Mouse (Mus musculus) small intestine, adult 2 months (tissue): ENCODE data around the gene Psmb5. TPM values are rescaled to one million over a fixed set of nuclear protein-coding genes. Genes with fewer than 3 reads are reported as not detected.

Experiments used
- H3K27ac ChIP-seq: fragments of 200-500 bp; 2 replicates; pipeline ENCODE4 v1.5.1; 2012; ENCODE audit warnings: low read depth, low read length, control low read depth, inconsistent platforms; ENCODE audit not compliant: insufficient read depth
- H3K27me3 ChIP-seq: fragments of 200-500 bp; 2 replicates; pipeline ENCODE4 v1.6.1; 2012; ENCODE audit warnings: mild to moderate bottlenecking, moderate library complexity, low read length, inconsistent platforms; ENCODE audit not compliant: control insufficient read depth, insufficient read depth
- H3K36me3 ChIP-seq: fragments of 200-500 bp; 2 replicates; pipeline ENCODE4 v1.6.1; 2012; ENCODE audit warnings: mild to moderate bottlenecking, low read length, control low read depth, inconsistent platforms; ENCODE audit not compliant: control insufficient read depth, insufficient read depth
- H3K4me1 ChIP-seq: fragments of 200-500 bp; 2 replicates; pipeline ENCODE4 v1.6.1; 2012; ENCODE audit warnings: low read length, inconsistent platforms, mixed read lengths; ENCODE audit not compliant: control insufficient read depth, insufficient read depth, insufficient read length
- H3K4me3 ChIP-seq: fragments of 200-500 bp; 2 replicates; pipeline ENCODE4 v1.5.1; 2012; ENCODE audit warnings: low read depth, mild to moderate bottlenecking, control low read depth, inconsistent platforms, low read length, moderate library complexity
- CTCF ChIP-seq: fragments of 200-500 bp; IDR thresholded peaks from 2 replicates; pipeline ENCODE4 v1.5.1; 2012; ENCODE audit warnings: low read depth, mild to moderate bottlenecking, control low read depth, inconsistent platforms, low read length, moderate library complexity, mixed read lengths; ENCODE audit not compliant: insufficient replicate concordance, insufficient read length; ENCODE audit errors: extremely low read depth
- POLR2A ChIP-seq: fragments of 200-500 bp; IDR thresholded peaks from 2 replicates; pipeline ENCODE4 v1.6.1; 2012; ENCODE audit warnings: low read depth, mild to moderate bottlenecking, control low read depth, inconsistent platforms, low read length, moderate library complexity
- WGBS: fragments of 180-500 bp; shearing (Covaris S2); methylation state at CpG from one replicate; pipeline ENCODE4 v1.1.7; 2018; 5-methylcytosine and 5-hydroxymethylcytosine counted together
- polyA plus RNA-seq: library from polyadenylated mRNA; depleted of rRNA; stranded (reverse); fragments of >200 nt; gene quantifications from 2 replicates; pipeline ENCODE4 v1.2.3, GENCODE M21; 2012

Psmb5 gene
- polyA plus RNA-seq, 1 experiment: 160 TPM

DNA sequence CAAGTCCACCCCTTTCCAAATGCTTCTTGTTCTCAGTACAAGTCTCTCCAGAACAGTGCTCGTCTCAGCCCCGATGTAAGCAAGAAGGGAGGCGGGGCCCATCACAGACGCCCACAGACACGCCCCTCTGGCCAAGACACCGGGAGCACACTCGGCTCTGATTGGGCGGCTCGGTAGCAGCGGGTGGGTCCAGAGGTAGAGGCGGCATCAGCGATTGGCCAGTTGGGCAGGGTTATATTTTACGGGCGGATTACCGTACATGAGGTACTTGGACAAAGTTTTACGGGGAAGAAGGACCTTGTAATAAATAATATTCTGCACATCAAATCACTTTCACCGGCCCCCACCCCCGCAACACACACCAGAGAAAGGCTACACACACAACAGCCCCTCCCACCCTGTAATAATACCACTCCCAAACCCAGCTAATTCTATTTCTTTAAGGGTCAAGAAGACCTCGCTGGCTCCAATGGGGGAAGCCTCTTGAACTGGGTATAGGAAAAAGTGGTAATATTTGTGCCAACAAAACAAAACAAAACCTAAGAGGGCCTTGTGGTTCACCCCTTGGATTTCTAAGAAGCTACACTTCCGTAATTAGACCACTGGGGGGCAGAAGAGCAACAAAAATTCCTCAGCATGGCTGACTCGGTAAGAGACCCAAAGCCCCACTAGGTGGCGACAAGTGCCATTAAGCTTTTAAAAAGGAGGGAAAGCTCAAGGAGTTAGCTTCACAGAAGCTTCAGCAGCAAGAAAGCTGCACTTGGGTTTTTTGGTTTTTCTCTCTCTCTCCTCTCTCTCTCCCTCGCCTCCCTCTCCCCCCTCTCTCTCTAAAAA lies 33.0 kb upstream of the Psmb5 start:
- 49% methylated on average over 23 of the region's 23 CpGs for WGBS
- Histone ChIP-seq H3K27me3 (no peaks in the 10 kb centered on the region), H3K27ac (no peak overlapping the region), H3K36me3 (peaks cover 52% of the 10 kb centered on the region), H3K4me3 (no peak overlapping the region), H3K4me1 (no peaks in the 10 kb centered on the region; the same call in 1 of the 2 replicates)
- TF ChIP-seq POLR2A: no peak
- peak; percentile 91; the same call in 1 of the 2 replicates for TF ChIP-seq CTCF

- no peaks in the 10 kb centered on the region; the same call in 1 of the 2 replicates for H3K4me1 ChIP-seq
- H3K36me3 ChIP-seq: peaks cover 77% of the 10 kb centered on the region
- TF ChIP-seq CTCF (no peak), POLR2A (no peak)
- H3K27ac ChIP-seq: no peak overlapping the region
- H3K4me3 ChIP-seq: no peak overlapping the region
- H3K27me3 ChIP-seq: no peaks in the 10 kb centered on the region
- WGBS: 73% methylated on average over 4 of the region's 4 CpGs
These were observed 30.1 kb upstream of the Psmb5 start for GRCm38 (mm10) chr14:54647900-54648299.

DNA sequence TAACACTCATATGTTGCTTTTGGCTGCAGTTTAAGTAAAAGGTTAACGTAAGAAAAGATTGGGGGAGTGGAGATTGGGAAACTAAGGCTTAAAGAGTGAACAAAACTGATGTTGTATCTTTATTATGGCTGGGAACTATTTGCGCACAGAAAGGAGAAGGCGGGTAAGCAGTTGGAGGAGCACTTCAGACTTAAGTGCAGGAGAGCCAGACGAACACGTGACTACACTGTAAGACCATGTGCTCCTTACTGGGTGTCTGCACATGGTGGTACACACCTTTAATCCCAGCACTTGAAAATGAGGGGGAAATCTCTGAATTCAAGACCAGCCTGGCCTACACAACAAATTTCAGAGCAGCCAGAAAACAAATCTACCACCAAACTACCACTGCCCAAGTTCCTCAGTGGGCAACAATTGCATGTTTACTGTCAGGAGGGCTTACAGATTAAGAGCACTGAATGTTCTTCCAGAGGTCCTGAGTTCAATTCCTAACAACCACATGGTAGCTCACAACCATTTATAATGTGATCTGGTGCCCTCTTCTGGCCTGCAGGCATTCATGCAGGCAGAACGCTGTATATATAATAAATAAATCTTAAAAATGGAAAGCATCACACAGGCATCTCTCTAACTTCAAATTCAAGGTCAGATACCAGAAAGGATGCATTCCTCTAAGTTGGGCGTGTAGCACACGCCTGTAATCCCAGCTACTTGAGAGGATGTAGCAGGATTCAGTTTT lies 29.2 kb upstream of the Psmb5 start:
- Histone ChIP-seq H3K4me1 (no peaks in the 10 kb centered on the region; the same call in 1 of the 2 replicates), H3K27me3 (no peaks in the 10 kb centered on the region), H3K27ac (no peak overlapping the region), H3K36me3 (peaks cover 85% of the 10 kb centered on the region), H3K4me3 (no peak overlapping the region)
- WGBS: 90% methylated on average over 8 of the region's 8 CpGs
- TF ChIP-seq CTCF (no peak), POLR2A (no peak)

- H3K27me3 ChIP-seq: no peaks in the 10 kb centered on the region
- TF ChIP-seq POLR2A (no peak), CTCF (no peak)
- peaks cover 83% of the 10 kb centered on the region for H3K36me3 ChIP-seq
- H3K4me3 ChIP-seq: no peak overlapping the region
- WGBS: 91% methylated on average over 17 of the region's 17 CpGs
- H3K27ac ChIP-seq: no peak overlapping the region
- no peaks in the 10 kb centered on the region; the same call in 1 of the 2 replicates for H3K4me1 ChIP-seq
These were observed 28.6 kb upstream of the Psmb5 start for GRCm38 (mm10) chr14:54646455-54646854.

DNA sequence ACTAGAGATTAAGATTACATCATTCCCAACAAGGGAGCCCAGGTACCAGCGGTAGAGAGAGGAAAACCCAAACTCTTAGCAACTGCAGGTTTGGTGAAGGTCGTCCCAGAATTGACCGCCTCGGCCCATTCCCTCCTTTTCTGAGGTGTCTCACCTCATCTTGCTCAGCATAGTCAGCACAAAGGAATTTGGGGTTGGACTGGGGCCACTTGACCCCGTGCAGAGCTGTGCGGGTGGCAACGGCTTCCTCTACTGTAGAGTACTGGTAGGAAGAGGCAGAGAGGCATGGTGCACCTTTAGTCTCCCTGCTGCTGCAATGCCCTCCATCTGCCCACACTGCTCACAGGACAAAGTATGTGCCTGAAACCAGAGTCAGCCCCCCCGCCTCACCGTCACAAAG lies 26.5 kb upstream of the Psmb5 start:
- 89% methylated on average over 9 of the region's 9 CpGs for WGBS
- Histone ChIP-seq H3K27me3 (no peaks in the 10 kb centered on the region), H3K36me3 (peaks cover 65% of the 10 kb centered on the region), H3K4me3 (no peak overlapping the region), H3K4me1 (no peaks in the 10 kb centered on the region; the same call in 1 of the 2 replicates), H3K27ac (no peak overlapping the region)
- TF ChIP-seq CTCF (no peak), POLR2A (no peak)

GRCm38 (mm10) chr14:54643011-54643410 lies 25.2 kb upstream of the Psmb5 start:
- Histone ChIP-seq H3K4me3 (no peak overlapping the region), H3K27me3 (no peaks in the 10 kb centered on the region), H3K36me3 (peaks cover 54% of the 10 kb centered on the region), H3K4me1 (no peaks in the 10 kb centered on the region; the same call in 1 of the 2 replicates), H3K27ac (no peak overlapping the region)
- 88% methylated on average over 2 of the region's 2 CpGs for WGBS
- TF ChIP-seq POLR2A: no peak
- no peak for TF ChIP-seq CTCF
